Comparison of ENCODE assay signal across 9 mouse cellular contexts in genomic region chr10:78395819-78396624, GRCm38 (mm10). TPM values are rescaled to one million over a fixed set of nuclear protein-coding genes. Genes with fewer than 3 reads are reported as not detected.
A peak's percentile ranks its signal among the peaks of the same experiment; 100 is the strongest.
DNase-seq lines count a peak whose midpoint lies in the region; ATAC-seq and TF ChIP-seq lines count a peak whose summit lies in the region.
"Had no signal": no experiment of that assay in that cellular context is flagged by ENCODE, and none has a peak within 500 bp of the region (broad histone marks: within the 10 kb centered on the region; RNA-seq: fewer than 3 reads in every experiment).

No protein-coding gene starts in this region.

- no peak overlapping the region for H3K9ac ChIP-seq in liver, embryonic 12.5 days
- H3K9ac ChIP-seq in midbrain, postnatal 0 days (replicated peaks; ENCODE audit: low read length, poor library complexity, severe bottlenecking) = no peak overlapping the region

- intact Hi-C loops in gastrocnemius, postnatal 36 days (cut with DNase I) = no loop called here

- ATAC-seq in liver, embryonic 12.5 days = no peak
- ATAC-seq in midbrain, postnatal 0 days (ENCODE audit: low FRiP score) = peak; percentile 80
- ATAC-seq: Patski had no signal

- H3K36me3 ChIP-seq in liver, embryonic 12.5 days = peaks cover 19% of the 10 kb centered on the region
- no peaks in the 10 kb centered on the region for H3K36me3 ChIP-seq in kidney, adult 2 months (ENCODE audit: control insufficient read depth, insufficient read depth, low read length)
- peaks cover 27% of the 10 kb centered on the region for H3K36me3 ChIP-seq in limb, embryonic 10.5 days
- peaks cover 15% of the 10 kb centered on the region for H3K36me3 ChIP-seq in midbrain, postnatal 0 days (ENCODE audit: insufficient read depth, low read length)

- H3K27ac ChIP-seq in liver, embryonic 12.5 days = no peak overlapping the region
- H3K27ac ChIP-seq in kidney, adult 2 months (ENCODE audit: insufficient read depth, low read depth, low read length) = no peak overlapping the region
- peak overlapping the region; percentile 76 for H3K27ac ChIP-seq in limb, embryonic 10.5 days
- peak overlapping the region; percentile 81 for H3K27ac ChIP-seq in midbrain, postnatal 0 days (ENCODE audit: low read depth, low read length)

- peaks cover 38% of the 10 kb centered on the region for H3K4me1 ChIP-seq in liver, embryonic 12.5 days
- H3K4me1 ChIP-seq in kidney, adult 2 months (ENCODE audit: control insufficient read depth, insufficient read depth, low read length) = peaks cover 2% of the 10 kb centered on the region; the same call in 1 of the 2 replicates
- peaks cover 40% of the 10 kb centered on the region for H3K4me1 ChIP-seq in limb, embryonic 10.5 days
- H3K4me1 ChIP-seq in midbrain, postnatal 0 days (ENCODE audit: insufficient read depth, low read length) = peaks cover 4% of the 10 kb centered on the region; the same call in 1 of the 2 replicates

- no peak overlapping the region for H3K4me3 ChIP-seq in liver, embryonic 12.5 days
- no peak overlapping the region for H3K4me3 ChIP-seq in kidney, adult 2 months (ENCODE audit: insufficient read depth, low read depth, low read length)
- H3K4me3 ChIP-seq in limb, embryonic 10.5 days = peak overlapping the region; percentile 14; the same call in 1 of the 2 replicates
- H3K4me3 ChIP-seq in midbrain, postnatal 0 days (ENCODE audit: low read depth, low read length) = no peak overlapping the region

- no peak overlapping the region for H3K4me2 ChIP-seq in liver, embryonic 12.5 days
- H3K4me2 ChIP-seq in midbrain, postnatal 0 days (ENCODE audit: low read depth, low read length, poor library complexity, severe bottlenecking) = peak overlapping the region; percentile 16

- no peaks in the 10 kb centered on the region for H3K9me3 ChIP-seq in liver, embryonic 12.5 days (replicated peaks)
- H3K9me3 ChIP-seq in limb, embryonic 10.5 days (replicated peaks) = no peaks in the 10 kb centered on the region
- no peaks in the 10 kb centered on the region for H3K9me3 ChIP-seq in midbrain, postnatal 0 days (ENCODE audit: low read length)

- peaks cover 27% of the 10 kb centered on the region for H3K27me3 ChIP-seq in liver, embryonic 12.5 days (replicated peaks)
- no peaks in the 10 kb centered on the region for H3K27me3 ChIP-seq in kidney, adult 2 months (replicated peaks; ENCODE audit: control insufficient read depth, insufficient read depth, low read length)
- peaks cover 18% of the 10 kb centered on the region for H3K27me3 ChIP-seq in limb, embryonic 10.5 days (ENCODE audit: low read depth, poor library complexity, severe bottlenecking)
- H3K27me3 ChIP-seq in midbrain, postnatal 0 days (ENCODE audit: insufficient read depth, low read length) = peaks cover 10% of the 10 kb centered on the region
- H3K27me3 ChIP-seq: Patski had no signal

- no peak for TF ChIP-seq POLR2A in kidney, adult 2 months (IDR thresholded peaks at IDR 0.05; ENCODE audit: low read depth, low read length)

- DNase-seq in liver = peak; percentile 94
- peak; percentile 86 for DNase-seq in embryo, embryonic 11.5 days (ENCODE audit: low read depth, low spot score)
- DNase-seq in gastrocnemius, postnatal 36 days = peak; percentile 90 to 92
- peak; percentile 92 for DNase-seq in kidney, adult 2 months
- peak; percentile 99 for DNase-seq in limb, embryonic 10.5 days (ENCODE audit: low spot score)
- DNase-seq in midbrain, postnatal 0 days (ENCODE audit: low spot score) = peak; percentile 97
- peak; percentile 96 for DNase-seq in spleen, postnatal 10 days (ENCODE audit: low spot score in 2 of 2)

- WGBS in liver, embryonic 12.5 days (ENCODE audit: insufficient replicate concordance) = 13% methylated on average over 17 of the region's 17 CpGs
- WGBS in kidney, adult 2 months = 12% methylated on average over 17 of the region's 17 CpGs
- 4% methylated on average over 17 of the region's 17 CpGs for WGBS in limb, embryonic 10.5 days
- WGBS in midbrain, postnatal 0 days = 6% methylated on average over 17 of the region's 17 CpGs

- TF ChIP-seq CTCF in kidney, adult 2 months (conservative IDR thresholded peaks at IDR 0.05; ENCODE audit: insufficient read depth, insufficient read length, low read depth, low read length) = peak; percentile 78
- TF ChIP-seq CTCF in midbrain, postnatal 0 days (IDR thresholded peaks at IDR 0.05) = peak; percentile 97

RNA-seq across cellular contexts. Expression of gene Rrp1, which starts 16.8 kb away (rescaled TPM):
- polyA plus RNA-seq in liver, embryonic 12.5 days (2016; fragmentation: Nextera tagmentation; extraction: Ambion mirVana) = 200 and 201 TPM in 2 replicates
- total RNA-seq in gastrocnemius, postnatal 36 days (2021) = 10 to 100 TPM; 53.3 to 63.7 TPM
- 58.2 and 80.3 TPM in 2 replicates for polyA plus RNA-seq in kidney, adult 2 months (2012; rRNA removed)
- polyA plus RNA-seq in limb, embryonic 10.5 days (2016; fragmentation: Nextera tagmentation; extraction: Ambion mirVana) = 355 and 359 TPM in 2 replicates
- total RNA-seq in midbrain, postnatal 0 days (2014; rRNA removed) = 219 and 237 TPM in 2 replicates
- polyA plus RNA-seq in midbrain, postnatal 0 days (2015; fragmentation: Nextera tagmentation; extraction: Ambion mirVana) = 439 and 462 TPM in 2 replicates

RNA-seq across cellular contexts. Expression of gene Cstb, which starts 29.4 kb away (rescaled TPM):
- 104 and 106 TPM in 2 replicates for polyA plus RNA-seq in liver, embryonic 12.5 days (2016; fragmentation: Nextera tagmentation; extraction: Ambion mirVana)
- total RNA-seq in gastrocnemius, postnatal 36 days (2021) = 10 to 100 TPM; 13.6 to 13.8 TPM
- polyA plus RNA-seq in kidney, adult 2 months (2012; rRNA removed) = 101 and 115 TPM in 2 replicates
- 148 and 152 TPM in 2 replicates for polyA plus RNA-seq in limb, embryonic 10.5 days (2016; fragmentation: Nextera tagmentation; extraction: Ambion mirVana)
- 89.2 and 104 TPM in 2 replicates for total RNA-seq in midbrain, postnatal 0 days (2014; rRNA removed)
- polyA plus RNA-seq in midbrain, postnatal 0 days (2015; fragmentation: Nextera tagmentation; extraction: Ambion mirVana) = 126 and 131 TPM in 2 replicates

RNA-seq across cellular contexts. Expression of gene Agpat3, which starts 43.7 kb away (rescaled TPM):
- polyA plus RNA-seq in liver, embryonic 12.5 days (2016; fragmentation: Nextera tagmentation; extraction: Ambion mirVana) = 25.3 and 25.7 TPM in 2 replicates
- 100 to 1,000 TPM; 106 to 126 TPM for total RNA-seq in gastrocnemius, postnatal 36 days (2021)
- polyA plus RNA-seq in kidney, adult 2 months (2012; rRNA removed) = 460 and 530 TPM in 2 replicates
- polyA plus RNA-seq in limb, embryonic 10.5 days (2016; fragmentation: Nextera tagmentation; extraction: Ambion mirVana) = 38.7 and 38.8 TPM in 2 replicates
- 106 and 137 TPM in 2 replicates for total RNA-seq in midbrain, postnatal 0 days (2014; rRNA removed)
- 91.7 and 96.8 TPM in 2 replicates for polyA plus RNA-seq in midbrain, postnatal 0 days (2015; fragmentation: Nextera tagmentation; extraction: Ambion mirVana)

Comparison
In these comparisons a context has a peak if more than half of its experiments do, and no peak if none do; other contexts are left out.
1. H3K27ac ChIP-seq: peak in limb, embryonic 10.5 days (single experiment) and midbrain, postnatal 0 days (single experiment); none in liver, embryonic 12.5 days (single experiment) and kidney, adult 2 months (single experiment).
2. Peak in every context shown above with its lines, with median percentiles within 50 percentile points of each other: DNase-seq.